ENCODE assay signal across 17 mouse cellular contexts in genomic region chr9:36918582-36918981, GRCm38 (mm10).
A peak's percentile ranks its signal among the peaks of the same experiment; 100 is the strongest.
DNase-seq lines count a peak whose midpoint lies in the region; TF ChIP-seq lines count a peak whose summit lies in the region.
"Had no signal": no experiment of that assay in that cellular context is flagged by ENCODE, and none has a peak within 500 bp of the region (broad histone marks: within the 10 kb centered on the region; RNA-seq: fewer than 3 reads in every experiment).

No protein-coding gene starts in this region.

- intact Hi-C loops in gastrocnemius, adult 2 months (cut with DNase I) = no loop called here
- intact Hi-C loops in left cerebral cortex, postnatal 4 days (cut with DNase I) = loop anchor here (5.0 kb wide), 1 partner anchor 49 kb away; no protein-coding TSS in a partner anchor

- no peak for TF ChIP-seq CTCF in gastrocnemius, adult 2 months (IDR thresholded peaks at IDR 0.05)

- H3K4me3 ChIP-seq in gastrocnemius, adult 2 months = no peak overlapping the region
- H3K4me3 ChIP-seq: embryonic facial prominence, embryonic 13.5 days; embryonic facial prominence, embryonic 15.5 days; erythroblast, embryonic 14.5 days had no signal

- H3K27ac ChIP-seq in gastrocnemius, adult 2 months = peak overlapping the region; percentile 21; the same call in 1 of the 2 replicates

- peak; percentile 43 to 51 for DNase-seq in cerebellum, postnatal 14 days
- DNase-seq in cerebellum, adult 8-10 months = no peak
- DNase-seq in gastrocnemius, adult 2 months = no peak
- no peak for DNase-seq in gastrocnemius, postnatal 25 days
- DNase-seq in left cerebral cortex, postnatal 4 days = peak; percentile 36
- DNase-seq in left cerebral cortex, adult 8-10 months (ENCODE audit: low spot score in 2 of 2) = no peak
- no peak for DNase-seq in embryo, embryonic 10.5 days (ENCODE audit: low spot score)
- DNase-seq: adrenal gland, adult 2 months; adrenal gland, postnatal 10 days; adrenal gland, postnatal 25 days; cerebellum, adult 11-12 months; cerebellum, adult 2 months; cerebellum, adult 9-11 months; cerebellum, postnatal 36 days had no signal

Comparison
In these comparisons a context has a peak if more than half of its experiments do, and no peak if none do; other contexts are left out.
1. DNase-seq: peak in cerebellum, postnatal 14 days (2 of 2) and left cerebral cortex, postnatal 4 days (single experiment); none in cerebellum, adult 8-10 months (single experiment), gastrocnemius, adult 2 months (single experiment), gastrocnemius, postnatal 25 days (single experiment), left cerebral cortex, adult 8-10 months (0 of 2) and embryo, embryonic 10.5 days (single experiment).